Mouse (Mus musculus) G1E (cell line): ENCODE data around the gene Gnpda2. TPM values are rescaled to one million over a fixed set of nuclear protein-coding genes. Genes with fewer than 3 reads are reported as not detected.
A peak's percentile ranks its signal among the peaks of the same experiment; 100 is the strongest.

Source experiments
- ATAC-seq: 2 replicates; pipeline ENCODE4 v1.8.0; 2016; ENCODE audit warnings: mild to moderate bottlenecking; ENCODE audit not compliant: insufficient number of reproducible peaks, poor library complexity, low FRiP score, severe bottlenecking; ENCODE audit errors: extremely low read depth
- DNase-seq: peaks from one replicate; pipeline ENCODE4 v3.0.0; 2012; ENCODE audit warnings: low spot score
- H3K27me3 ChIP-seq: 2 replicates; pipeline ENCODE4 v1.6.1; 2012; ENCODE audit warnings: mild to moderate bottlenecking, low read length, inconsistent platforms; ENCODE audit not compliant: insufficient read depth
- H3K36me3 ChIP-seq: replicated peaks from 2 replicates; pipeline ENCODE3; 2012; ENCODE audit warnings: mild to moderate bottlenecking, inconsistent platforms
- H3K4me1 ChIP-seq: 2 replicates; pipeline ENCODE4 v1.6.1; 2012; ENCODE audit warnings: low read depth, low read length, inconsistent platforms, mixed read lengths; ENCODE audit not compliant: insufficient read depth
- H3K4me3 ChIP-seq: 2 replicates; pipeline ENCODE4 v1.5.1; 2012; ENCODE audit warnings: low read depth, mild to moderate bottlenecking, inconsistent platforms, low read length, moderate library complexity, mixed read lengths
- H3K9me3 ChIP-seq: replicated peaks from 2 replicates; pipeline ENCODE4 v1.6.1; 2012; ENCODE audit warnings: inconsistent platforms
- CTCF ChIP-seq: IDR thresholded peaks from 2 replicates; pipeline ENCODE4 v1.5.1; 2012; ENCODE audit warnings: low read depth, low read length, inconsistent platforms, mixed read lengths
- GATA1 ChIP-seq: IDR thresholded peaks from 2 replicates; pipeline ENCODE4 v1.6.1; 2012; ENCODE audit warnings: borderline replicate concordance, low read length, inconsistent platforms, mixed read lengths
- GATA2 ChIP-seq: IDR thresholded peaks from 2 replicates; pipeline ENCODE4 v1.6.1; 2012; ENCODE audit warnings: low read depth, low read length, inconsistent platforms, borderline replicate concordance
- POLR2AphosphoS5 ChIP-seq: IDR thresholded peaks from 2 replicates; pipeline ENCODE4 v1.6.1; 2012; ENCODE audit warnings: low read depth, low read length, inconsistent platforms; ENCODE audit not compliant: insufficient replicate concordance
- TAL1 ChIP-seq: conservative IDR thresholded peaks from 2 replicates; pipeline ENCODE4 v1.6.1; 2012; ENCODE audit warnings: low read depth, low read length, inconsistent platforms, mixed read lengths
- polyA plus RNA-seq: library from polyadenylated mRNA; stranded (reverse); fragments of >175 nt; gene quantifications from 2 replicates; pipeline ENCODE4 v1.2.3, GENCODE M21; 2012
- total RNA-seq, 2 experiments: library from RNA; stranded (forward) in 1 of 2; stranded (reverse) in 1 of 2; fragments of 200-1000 nt in 1 of 2; fragments of >200 nt in 1 of 2; fragmentation: Nextera tagmentation in 1 of 2; gene quantifications; 2 replicates each; pipeline ENCODE4 v1.2.3; 2014 to 2017

The Gnpda2 gene
- total RNA-seq (2014; fragmentation: Nextera tagmentation) = 15.7 and 17.5 TPM in 2 replicates
- 29.0 and 30.2 TPM in 2 replicates for total RNA-seq (2017)
- polyA plus RNA-seq = 0.88 and 0.98 TPM in 2 replicates

DNA sequence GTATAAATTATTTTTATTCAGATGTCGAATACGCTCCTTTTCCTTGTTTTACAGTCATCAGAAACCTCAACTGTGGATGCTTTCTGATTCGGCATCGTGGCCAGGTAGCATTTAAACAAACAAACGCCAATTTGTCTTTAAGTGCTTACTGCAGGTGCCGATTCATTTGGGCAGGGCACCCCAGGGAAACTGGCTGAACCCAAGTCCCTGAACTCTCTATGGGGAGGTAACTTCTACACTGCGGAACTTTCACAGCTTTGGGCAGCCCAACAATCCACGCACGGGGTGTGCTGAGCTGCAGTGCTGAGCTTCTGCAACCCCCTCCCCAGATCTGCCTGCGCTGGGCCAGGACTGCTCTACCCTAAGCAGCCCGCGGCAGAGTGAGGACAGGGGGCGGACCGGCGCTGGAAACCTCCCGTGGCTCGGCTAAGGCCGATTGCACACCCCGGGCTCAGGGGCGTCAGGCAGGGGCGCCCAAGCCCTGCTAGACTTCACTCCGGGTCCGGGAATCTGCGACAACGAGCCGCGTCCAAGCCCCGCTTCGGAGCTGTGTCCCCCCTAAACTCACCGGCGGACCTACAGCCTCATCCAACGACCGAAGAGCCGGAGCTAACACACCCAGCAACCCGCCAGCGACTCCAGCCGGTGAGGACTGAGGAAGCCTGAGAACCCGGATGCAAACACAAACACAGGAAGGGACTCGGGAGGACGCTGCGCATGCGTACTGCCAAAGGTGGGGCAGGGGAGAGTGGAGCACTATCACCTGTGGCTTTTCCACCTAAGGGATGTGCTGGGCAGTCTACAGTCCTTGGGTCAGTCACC is at the start of gene Gnpda2:
Gene Gnpda2 (minus strand): TSS at position 701 of the 822 bp plus-strand sequence.
- H3K4me3 ChIP-seq = peak within 1 kb of the TSS; percentile 90
- peaks cover 6% of the 10 kb centered on the region for H3K4me1 ChIP-seq
- TF ChIP-seq GATA1 (no peak), CTCF (no peak), POLR2AphosphoS5 (no peak)
- DNase-seq = peak; percentile 82
- no peaks in the 10 kb centered on the region for H3K27me3 ChIP-seq
- peak; percentile 97 for ATAC-seq
- H3K36me3 ChIP-seq = peaks cover 12% of the 10 kb centered on the region
- no peaks in the 10 kb centered on the region for H3K9me3 ChIP-seq

GRCm38 (mm10) chr5:69634766-69635165 is 42.6 kb upstream of the Gnpda2 start:
- Histone ChIP-seq H3K27me3 (no peaks in the 10 kb centered on the region), H3K4me3 (no peak overlapping the region), H3K9me3 (no peaks in the 10 kb centered on the region), H3K36me3 (no peaks in the 10 kb centered on the region), H3K4me1 (no peaks in the 10 kb centered on the region)
- TF ChIP-seq CTCF (no peak), TAL1 (no peak), GATA1 (no peak), POLR2AphosphoS5 (no peak), GATA2 (no peak)
- ATAC-seq (no peak), DNase-seq (no peak)

- DNase-seq (no peak), ATAC-seq (no peak)
- Histone ChIP-seq H3K27me3 (no peaks in the 10 kb centered on the region), H3K4me1 (no peaks in the 10 kb centered on the region), H3K4me3 (no peak overlapping the region), H3K9me3 (no peaks in the 10 kb centered on the region), H3K36me3 (no peaks in the 10 kb centered on the region)
- no peak for TF ChIP-seq GATA1
- no peak for TF ChIP-seq CTCF
- TF ChIP-seq POLR2AphosphoS5 = no peak
- no peak for TF ChIP-seq GATA2
- no peak for TF ChIP-seq TAL1
Observed at GRCm38 (mm10) chr5:69620899-69621298, 28.8 kb upstream of the Gnpda2 start.

GRCm38 (mm10) chr5:69613209-69613796 is 21.2 kb upstream of the Gnpda2 start:
- ATAC-seq (no peak), DNase-seq (no peak)
- TF ChIP-seq GATA1 (no peak), GATA2 (no peak), CTCF (no peak), POLR2AphosphoS5 (no peak), TAL1 (no peak)
- Histone ChIP-seq H3K36me3 (no peaks in the 10 kb centered on the region), H3K27me3 (no peaks in the 10 kb centered on the region), H3K4me3 (no peak overlapping the region), H3K9me3 (no peaks in the 10 kb centered on the region), H3K4me1 (no peaks in the 10 kb centered on the region)

DNA sequence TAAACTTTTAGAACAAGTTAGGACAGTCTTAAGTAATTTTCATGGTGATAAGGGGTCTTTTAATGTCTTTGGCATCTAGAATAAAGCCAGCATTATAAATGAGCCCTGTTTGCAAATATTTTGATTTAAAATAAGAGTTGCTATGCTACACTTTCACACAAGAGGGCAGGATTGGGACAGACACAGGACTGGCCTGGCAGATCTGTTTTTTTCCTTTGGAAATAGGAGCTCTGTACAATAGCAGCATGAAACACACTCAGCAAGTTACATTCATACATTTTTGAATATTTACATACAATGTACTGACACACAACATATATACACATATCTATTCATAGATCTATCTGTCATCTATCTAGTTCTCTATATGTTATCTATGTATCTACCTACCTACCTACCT is 8.9 kb upstream of the Gnpda2 start:
- DNase-seq (no peak), ATAC-seq (peak; percentile 34; the same call in 1 of the 2 replicates)
- TF ChIP-seq GATA2 (no peak), TAL1 (no peak), POLR2AphosphoS5 (no peak), GATA1 (no peak), CTCF (no peak)
- Histone ChIP-seq H3K36me3 (no peaks in the 10 kb centered on the region), H3K4me1 (no peaks in the 10 kb centered on the region), H3K27me3 (no peaks in the 10 kb centered on the region; the same call in 1 of the 2 replicates), H3K9me3 (no peaks in the 10 kb centered on the region), H3K4me3 (no peak overlapping the region)

GRCm38 (mm10) chr5:69557404-69557935 is 34.7 kb downstream of the Gnpda2 start:
- ATAC-seq (peak; percentile 29; the same call in 1 of the 2 replicates), DNase-seq (no peak)
- H3K36me3 ChIP-seq = peaks cover 18% of the 10 kb centered on the region
- no peaks in the 10 kb centered on the region for H3K27me3 ChIP-seq
- no peaks in the 10 kb centered on the region for H3K4me1 ChIP-seq
- H3K9me3 ChIP-seq = peaks cover 6% of the 10 kb centered on the region
- peak overlapping the region; percentile 84 for H3K4me3 ChIP-seq
- TF ChIP-seq GATA1 = no peak
- no peak for TF ChIP-seq TAL1
- TF ChIP-seq POLR2AphosphoS5 = no peak
- no peak for TF ChIP-seq CTCF
- TF ChIP-seq GATA2 = no peak
